Mouse (Mus musculus): Measurements from ENCODE around the gene Card11. TPM values are rescaled to one million over a fixed set of nuclear protein-coding genes. Genes with fewer than 3 reads are reported as not detected.

Gene Card11
- total RNA-seq, 1 experiment from 2014 or later = 3.9 TPM

DNA sequence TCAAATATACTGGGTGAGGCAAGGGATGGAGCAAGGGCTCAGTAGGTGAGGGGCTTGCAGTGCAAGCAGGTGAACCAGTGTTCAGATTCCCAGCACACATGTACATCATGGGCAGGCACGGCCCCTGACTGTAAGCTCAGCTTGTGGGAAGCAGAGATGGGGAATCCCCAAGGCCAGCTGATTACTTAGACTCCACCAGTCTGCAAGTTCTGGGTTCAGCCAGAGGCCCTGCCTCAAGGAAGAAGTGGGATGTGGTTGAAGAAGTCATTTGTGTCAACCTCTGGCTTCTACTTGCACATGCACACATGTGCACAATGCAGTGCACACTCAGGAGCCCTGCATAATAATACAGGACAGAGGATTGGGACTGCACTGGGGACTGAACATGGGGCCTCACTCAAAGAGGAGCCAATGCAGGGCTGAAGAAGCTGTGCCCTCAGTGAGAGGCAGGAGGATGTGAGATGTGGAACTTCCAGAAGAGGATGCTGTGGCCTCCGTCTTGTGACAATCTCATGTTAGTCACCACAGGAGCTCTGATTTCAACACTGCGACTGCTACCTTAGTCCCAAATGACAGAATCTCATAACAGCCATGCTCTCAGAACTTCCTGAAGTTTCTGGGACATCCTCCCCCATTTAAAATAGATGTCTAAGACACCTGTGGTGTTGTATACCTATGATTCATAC lies 3.8 kb upstream of the Card11 start:
- ATAC-seq (replicated peaks in 1 of 2; ENCODE audit: insufficient read depth in 1 of 2, low FRiP score in 2 of 2, low TSS enrichment in 1 of 2, low read depth in 1 of 2, poor library complexity in 2 of 2, severe bottlenecking in 2 of 2) = no peak

DNA sequence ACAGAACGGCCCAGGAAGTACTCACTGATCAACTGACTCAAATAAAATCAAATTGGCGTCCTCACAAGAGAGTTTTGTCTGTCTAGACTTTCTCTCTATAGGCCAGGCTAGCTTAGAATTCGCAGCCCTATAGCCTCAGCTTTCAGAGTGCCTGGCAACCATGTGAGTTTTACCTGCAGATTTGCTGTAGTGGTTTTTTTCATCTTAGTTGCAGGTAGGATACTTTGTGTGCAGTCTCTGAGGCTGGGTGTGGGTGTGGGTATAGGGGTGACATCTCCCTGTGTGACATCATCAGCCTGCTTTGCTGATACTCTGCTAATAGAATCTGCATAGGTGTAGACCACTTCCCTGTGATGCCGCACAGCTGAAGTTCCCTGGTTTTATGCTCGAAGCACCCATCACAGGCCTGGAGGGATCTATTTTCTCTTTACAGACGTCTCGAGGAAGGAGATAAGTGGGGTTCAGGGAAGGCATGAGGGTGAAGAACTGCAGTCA lies 1.2 kb downstream of the Card11 start:
- ATAC-seq (replicated peaks in 1 of 2; ENCODE audit: insufficient read depth in 1 of 2, low FRiP score in 2 of 2, low TSS enrichment in 1 of 2, low read depth in 1 of 2, poor library complexity in 2 of 2, severe bottlenecking in 2 of 2) = no peak

DNA sequence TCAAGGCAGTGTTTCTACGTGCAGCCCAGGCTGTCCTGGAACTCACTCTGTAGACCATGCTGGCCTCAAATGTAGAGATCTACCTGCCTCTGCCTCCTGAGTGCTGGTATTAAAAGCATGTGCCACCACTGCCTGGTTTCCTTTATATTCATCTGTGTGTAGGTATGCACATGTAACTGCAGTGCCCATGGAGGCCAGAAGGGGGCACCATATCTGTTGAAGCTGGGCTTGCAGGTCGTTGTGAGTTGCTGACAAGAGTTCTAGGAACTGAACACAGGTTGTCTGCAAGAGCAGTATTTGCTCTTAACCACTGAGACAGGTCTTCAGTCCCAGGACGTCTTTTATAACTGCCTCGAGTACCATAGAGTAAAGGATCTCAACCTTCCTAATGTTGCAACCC lies 2.6 kb downstream of the Card11 start:
- ATAC-seq (replicated peaks in 1 of 2; ENCODE audit: insufficient read depth in 1 of 2, low FRiP score in 2 of 2, low TSS enrichment in 1 of 2, low read depth in 1 of 2, poor library complexity in 2 of 2, severe bottlenecking in 2 of 2) = no peak

DNA sequence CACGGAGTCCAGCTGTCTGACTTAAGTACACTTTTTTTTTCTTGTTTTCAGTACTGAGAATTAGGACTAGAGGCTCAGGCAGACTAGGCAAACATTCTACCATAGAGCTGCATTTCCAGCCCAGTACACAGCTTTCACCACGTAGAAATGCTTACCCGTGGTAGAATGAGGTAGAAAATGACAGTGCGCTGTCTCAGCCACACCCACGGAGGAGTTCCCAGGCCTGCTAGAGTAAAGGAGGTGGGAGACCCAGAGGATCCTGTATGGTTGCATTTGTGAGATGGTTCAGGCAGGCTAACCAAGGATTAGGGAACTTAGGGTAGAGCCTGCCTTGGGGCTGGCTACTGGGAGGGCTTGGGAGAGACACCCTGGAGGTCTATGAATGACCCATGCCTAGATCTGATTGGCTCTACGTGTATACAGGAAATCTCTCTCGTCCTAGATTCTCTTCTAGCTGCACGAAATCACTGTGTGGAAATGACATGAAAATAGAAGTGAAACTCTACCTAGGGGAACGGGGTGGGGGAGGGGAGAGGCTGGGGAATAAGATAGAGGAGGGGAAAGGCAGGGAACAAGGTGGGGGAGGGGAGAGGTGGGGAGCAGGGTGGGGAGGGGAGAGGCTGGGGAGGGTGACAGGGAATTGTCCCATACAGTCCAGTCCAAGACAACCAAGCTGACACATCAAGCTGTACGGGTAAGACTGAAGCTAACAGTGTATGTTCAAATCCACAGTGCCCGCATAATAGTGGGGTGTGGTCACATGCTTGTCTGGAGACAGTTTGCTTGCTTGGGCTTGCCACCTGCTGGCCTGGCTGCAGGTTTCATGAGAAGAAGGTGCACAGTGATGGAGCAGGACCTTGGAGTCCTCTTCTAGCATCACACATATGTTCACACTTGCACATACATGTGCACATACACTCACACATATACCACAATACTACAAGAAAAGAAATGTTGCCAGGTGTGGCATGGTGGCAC lies 8.0 kb downstream of the Card11 start:
- ATAC-seq (replicated peaks in 1 of 2; ENCODE audit: insufficient read depth in 1 of 2, low FRiP score in 2 of 2, low TSS enrichment in 1 of 2, low read depth in 1 of 2, poor library complexity in 2 of 2, severe bottlenecking in 2 of 2) = 0 out of 4 replicates have a peak, but pooled peaks of 1 of the 2 experiments have one; percentile 46

DNA sequence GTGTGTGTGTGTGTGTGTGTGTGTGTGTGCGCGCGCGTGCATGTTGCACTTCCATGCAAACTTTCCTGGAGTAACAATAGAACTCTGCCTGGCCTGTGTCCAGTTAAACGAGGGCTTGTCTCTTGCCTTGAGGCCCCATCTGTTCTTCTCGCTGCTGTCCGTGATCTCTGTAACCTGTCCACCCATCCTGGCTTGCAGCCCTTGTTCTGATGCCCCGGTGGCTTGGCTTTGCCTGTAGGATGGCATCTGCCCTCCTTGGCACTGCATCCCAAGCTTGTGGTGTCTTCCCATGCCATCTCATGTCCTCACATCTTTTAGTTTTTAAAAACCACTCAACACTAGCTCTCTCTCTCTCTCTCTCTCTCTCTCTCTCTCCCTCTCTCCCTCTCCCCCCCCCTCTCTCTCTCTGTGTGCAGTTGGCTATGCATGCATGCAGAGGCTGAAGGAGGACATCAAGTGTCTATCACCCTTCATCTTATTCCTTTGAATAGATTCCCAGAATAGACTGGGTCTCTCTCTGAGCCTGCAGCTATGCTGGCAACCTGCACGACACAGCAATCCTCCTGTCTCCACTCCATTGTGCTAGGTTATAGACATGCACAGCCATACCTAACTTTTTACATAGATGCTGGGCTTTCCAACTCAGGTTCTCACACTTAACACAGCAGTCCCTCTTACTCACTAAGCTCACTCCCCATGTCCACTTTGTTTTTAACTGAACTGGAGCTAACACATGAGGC lies 14.9 kb downstream of the Card11 start:
- no peak for ATAC-seq (replicated peaks in 1 of 2; ENCODE audit: insufficient read depth in 1 of 2, low FRiP score in 2 of 2, low TSS enrichment in 1 of 2, low read depth in 1 of 2, poor library complexity in 2 of 2, severe bottlenecking in 2 of 2)

DNA sequence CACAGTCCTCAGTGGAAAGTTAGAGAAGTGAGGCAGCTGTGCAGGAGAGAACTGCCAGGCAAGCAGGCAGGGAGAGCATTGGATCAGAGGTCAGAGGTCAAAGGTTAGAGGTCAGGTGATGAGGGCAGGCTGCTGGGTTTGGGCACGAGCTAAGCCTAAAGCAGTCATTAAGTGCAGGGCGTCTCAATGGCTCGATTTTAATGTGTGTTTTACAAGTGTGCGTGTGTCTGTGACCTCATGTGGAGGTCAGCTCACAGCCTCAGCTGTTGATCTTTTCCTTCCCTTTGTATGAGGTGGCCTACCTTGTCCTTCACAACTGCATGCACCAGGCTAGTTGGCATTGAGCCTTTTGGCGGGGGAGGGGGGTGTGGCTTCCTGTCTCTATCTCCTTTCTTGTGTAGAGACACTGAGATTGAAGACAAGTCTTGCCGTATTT lies 19.0 kb downstream of the Card11 start:
- no peak for ATAC-seq (replicated peaks in 1 of 2; ENCODE audit: insufficient read depth in 1 of 2, low FRiP score in 2 of 2, low TSS enrichment in 1 of 2, low read depth in 1 of 2, poor library complexity in 2 of 2, severe bottlenecking in 2 of 2)

DNA sequence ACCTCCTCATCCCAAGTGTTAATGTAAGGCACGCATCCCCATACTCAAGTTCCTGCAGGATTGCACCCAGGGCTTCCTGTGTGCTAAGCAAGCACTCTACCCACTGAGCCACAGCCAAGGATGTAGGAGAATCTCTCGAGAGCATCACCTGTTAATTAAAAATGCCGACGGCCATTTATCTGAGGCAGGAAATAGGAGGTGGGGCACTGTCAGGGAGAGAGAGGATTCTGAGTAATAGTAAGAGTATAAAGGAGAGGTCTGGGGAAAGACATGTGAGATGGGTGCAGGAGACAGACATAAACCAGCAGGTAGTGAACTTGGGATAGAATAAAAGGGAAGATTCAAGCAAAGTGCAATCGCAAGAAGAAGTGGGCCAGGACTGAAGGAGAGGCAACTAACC lies 19.6 kb downstream of the Card11 start:
- no peak for ATAC-seq (replicated peaks in 1 of 2; ENCODE audit: insufficient read depth in 1 of 2, low FRiP score in 2 of 2, low TSS enrichment in 1 of 2, low read depth in 1 of 2, poor library complexity in 2 of 2, severe bottlenecking in 2 of 2)

DNA sequence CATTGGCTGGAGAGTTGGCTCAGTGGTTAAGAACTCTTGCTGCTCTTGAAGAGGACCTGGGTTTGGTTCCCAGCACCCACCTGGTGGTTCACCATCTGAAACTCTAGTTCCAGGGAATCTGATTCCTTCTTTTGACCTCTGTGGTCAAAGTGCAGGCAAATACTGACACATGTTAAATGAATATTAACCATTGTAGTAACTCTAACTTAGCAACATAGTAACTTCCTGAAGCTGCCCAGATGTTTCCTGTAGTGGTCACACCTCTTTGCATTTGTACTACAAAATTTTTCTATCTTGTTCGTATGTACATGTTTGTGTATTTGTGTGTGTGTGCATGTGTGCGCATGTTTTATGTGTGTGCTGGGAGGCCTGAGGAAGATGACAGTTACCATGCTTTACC lies 20.3 kb downstream of the Card11 start:
- ATAC-seq (replicated peaks in 1 of 2; ENCODE audit: insufficient read depth in 1 of 2, low FRiP score in 2 of 2, low TSS enrichment in 1 of 2, low read depth in 1 of 2, poor library complexity in 2 of 2, severe bottlenecking in 2 of 2) = peak; percentile 60 to 62

DNA sequence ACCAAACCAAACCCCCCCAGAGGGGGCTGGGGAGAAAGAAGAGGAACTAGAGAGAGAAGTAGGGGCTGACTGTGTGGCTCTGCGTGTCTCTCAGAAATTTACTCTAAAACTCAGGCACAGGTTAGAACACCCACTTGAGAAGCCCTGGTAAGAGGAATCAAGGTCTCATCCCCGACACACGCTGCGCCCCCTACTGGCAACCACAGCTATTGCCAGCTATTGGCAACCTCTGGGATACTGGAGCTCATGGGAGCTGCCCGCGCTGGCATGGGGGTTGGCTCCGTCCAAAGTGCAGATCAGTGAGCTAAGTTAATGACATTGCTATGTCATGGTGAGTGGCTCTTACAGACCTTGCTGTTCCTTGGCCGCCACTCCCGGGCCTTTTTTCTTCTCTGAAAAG lies 37.4 kb downstream of the Card11 start:
- peak; percentile 39 to 54 for ATAC-seq (replicated peaks in 1 of 2; ENCODE audit: insufficient read depth in 1 of 2, low FRiP score in 2 of 2, low TSS enrichment in 1 of 2, low read depth in 1 of 2, poor library complexity in 2 of 2, severe bottlenecking in 2 of 2)

DNA sequence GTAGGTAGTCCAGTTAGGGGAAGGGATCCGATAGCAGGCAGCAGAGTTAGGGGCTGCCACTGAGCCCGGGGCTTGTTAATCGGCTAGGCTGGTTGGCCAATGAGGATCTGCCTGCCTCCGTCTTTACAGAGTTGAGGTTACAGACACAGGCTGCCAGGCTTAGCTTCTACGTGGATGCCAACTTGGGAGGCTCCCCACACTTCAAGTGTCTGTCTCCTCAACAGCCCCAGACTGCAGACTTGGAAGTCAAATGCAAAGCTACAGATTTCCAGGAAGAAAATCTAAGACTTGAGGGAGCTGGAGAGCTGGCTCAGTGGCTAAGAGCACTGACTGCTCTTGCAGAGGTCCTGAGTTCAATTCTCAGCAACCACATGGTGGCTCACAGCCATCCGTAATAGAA lies 39.6 kb downstream of the Card11 start:
- no peak for ATAC-seq (replicated peaks in 1 of 2; ENCODE audit: insufficient read depth in 1 of 2, low FRiP score in 2 of 2, low TSS enrichment in 1 of 2, low read depth in 1 of 2, poor library complexity in 2 of 2, severe bottlenecking in 2 of 2)

DNA sequence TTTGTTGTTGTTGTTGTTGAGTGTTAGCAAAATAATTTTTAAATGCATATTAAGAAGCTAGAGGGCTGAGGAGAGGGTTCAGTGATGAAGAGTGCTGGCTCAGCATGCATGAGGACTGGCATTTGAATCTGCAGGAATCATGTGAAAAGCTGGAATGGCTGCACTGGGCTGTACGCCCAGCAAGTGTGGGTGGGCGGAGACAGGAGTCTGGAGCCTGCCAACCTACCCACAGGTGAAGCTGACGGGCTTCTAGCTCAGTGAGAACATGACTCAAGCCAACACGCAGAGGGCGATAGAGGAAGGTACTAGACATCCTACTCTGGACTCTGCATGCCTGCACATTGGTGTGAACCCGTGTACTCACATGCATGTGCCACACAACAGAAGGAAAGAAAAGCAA lies 41.2 kb downstream of the Card11 start:
- no peak for ATAC-seq (replicated peaks in 1 of 2; ENCODE audit: insufficient read depth in 1 of 2, low FRiP score in 2 of 2, low TSS enrichment in 1 of 2, low read depth in 1 of 2, poor library complexity in 2 of 2, severe bottlenecking in 2 of 2)

DNA sequence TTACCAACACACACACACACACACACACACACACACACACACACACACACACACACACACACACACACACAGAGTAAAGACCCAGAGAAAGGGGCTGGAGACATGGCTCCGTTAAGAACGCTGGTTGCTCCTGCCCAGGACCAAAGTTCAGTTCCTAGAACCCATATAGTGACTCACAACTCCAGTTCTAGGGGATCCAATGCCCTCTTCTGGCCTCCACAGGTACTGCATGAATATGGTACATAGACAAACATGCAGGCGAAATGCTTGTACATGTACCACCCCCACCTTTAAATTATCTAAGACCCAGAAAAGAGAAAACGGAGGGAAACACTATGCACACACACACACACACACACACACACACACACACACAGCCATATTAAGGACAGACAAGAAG lies 43.3 kb downstream of the Card11 start:
- no peak for ATAC-seq (replicated peaks in 1 of 2; ENCODE audit: insufficient read depth in 1 of 2, low FRiP score in 2 of 2, low TSS enrichment in 1 of 2, low read depth in 1 of 2, poor library complexity in 2 of 2, severe bottlenecking in 2 of 2)

DNA sequence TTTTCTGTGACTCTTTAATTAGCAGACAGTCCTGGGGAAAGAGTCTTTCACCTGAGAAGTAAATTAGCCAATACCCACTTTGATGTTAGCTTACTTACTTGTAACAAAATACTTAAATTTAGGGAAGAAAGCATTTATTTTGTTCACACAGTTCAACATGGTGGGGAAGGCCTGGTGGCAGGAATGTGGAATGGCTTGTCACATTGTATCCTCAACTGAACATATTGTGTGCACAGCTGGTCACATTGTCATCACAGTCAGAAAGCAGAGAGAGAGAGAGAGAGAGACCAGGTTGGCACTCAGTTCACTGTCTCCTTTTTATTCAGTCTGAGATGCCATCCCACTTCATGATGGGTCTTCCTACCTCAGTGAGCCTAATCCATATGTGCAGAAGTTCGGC lies 44.7 kb downstream of the Card11 start:
- no peak for ATAC-seq (replicated peaks in 1 of 2; ENCODE audit: insufficient read depth in 1 of 2, low FRiP score in 2 of 2, low TSS enrichment in 1 of 2, low read depth in 1 of 2, poor library complexity in 2 of 2, severe bottlenecking in 2 of 2)

DNA sequence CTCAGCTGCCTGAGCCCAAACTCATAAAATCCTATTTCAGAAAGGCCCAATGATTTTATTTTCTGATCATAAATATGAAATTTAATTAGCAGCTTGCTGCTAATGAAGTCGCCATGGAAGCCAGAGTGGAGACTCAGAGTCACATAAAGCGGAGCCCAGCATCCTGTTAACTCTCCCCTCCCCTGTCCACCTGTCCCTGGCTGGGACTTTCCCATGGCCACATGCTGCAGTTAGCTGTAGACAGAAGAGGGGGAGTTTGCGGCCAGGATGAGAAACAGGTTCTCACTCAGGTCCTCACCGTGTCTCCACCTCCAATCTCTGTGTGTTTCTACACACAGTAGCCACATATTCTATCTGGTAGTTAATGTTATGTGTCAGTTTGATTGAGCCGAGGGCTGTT lies 48.6 kb downstream of the Card11 start:
- no peak for ATAC-seq (replicated peaks in 1 of 2; ENCODE audit: insufficient read depth in 1 of 2, low FRiP score in 2 of 2, low TSS enrichment in 1 of 2, low read depth in 1 of 2, poor library complexity in 2 of 2, severe bottlenecking in 2 of 2)

DNA sequence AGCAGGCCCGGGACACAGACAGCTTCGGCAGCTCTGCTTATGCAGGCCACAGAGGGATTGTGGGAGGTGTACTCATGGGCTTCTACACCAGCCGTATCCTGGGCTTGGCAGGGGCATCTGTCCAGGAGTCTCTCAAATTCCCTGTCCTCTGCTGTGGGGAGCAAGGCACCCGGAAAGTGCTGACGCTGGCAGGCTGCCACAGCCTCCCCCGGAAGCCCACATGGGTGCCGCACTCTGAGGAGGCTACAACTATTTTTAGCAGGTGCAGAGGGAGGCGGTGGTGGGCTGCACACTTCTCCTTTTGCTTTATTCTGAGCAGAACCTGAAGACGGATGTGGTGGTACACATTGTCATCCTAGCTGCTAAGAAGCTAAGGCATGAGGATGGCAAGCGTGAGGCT lies 52.4 kb downstream of the Card11 start:
- peak; percentile 86 to 93 for ATAC-seq (replicated peaks in 1 of 2; ENCODE audit: insufficient read depth in 1 of 2, low FRiP score in 2 of 2, low TSS enrichment in 1 of 2, low read depth in 1 of 2, poor library complexity in 2 of 2, severe bottlenecking in 2 of 2)

DNA sequence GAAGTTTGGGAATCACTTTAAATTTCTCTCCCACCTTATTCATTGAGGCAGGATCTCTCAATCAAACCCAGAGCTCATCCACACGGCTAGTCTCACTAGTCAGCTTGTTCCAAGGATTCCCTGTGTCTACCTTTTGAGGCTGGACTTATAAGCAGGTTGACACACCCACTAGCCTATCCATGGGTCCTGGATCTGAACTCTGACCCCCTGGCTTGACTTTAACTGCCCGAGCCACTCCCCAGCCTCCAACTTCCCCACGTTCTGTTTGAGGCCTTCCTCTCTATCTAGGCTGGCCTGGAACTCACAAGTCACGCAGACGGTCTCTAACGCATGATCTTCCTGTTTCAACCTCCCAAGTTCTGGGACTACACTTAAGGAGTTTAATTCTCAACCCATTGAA lies 54.3 kb downstream of the Card11 start:
- no peak for ATAC-seq (replicated peaks in 1 of 2; ENCODE audit: insufficient read depth in 1 of 2, low FRiP score in 2 of 2, low TSS enrichment in 1 of 2, low read depth in 1 of 2, poor library complexity in 2 of 2, severe bottlenecking in 2 of 2)

DNA sequence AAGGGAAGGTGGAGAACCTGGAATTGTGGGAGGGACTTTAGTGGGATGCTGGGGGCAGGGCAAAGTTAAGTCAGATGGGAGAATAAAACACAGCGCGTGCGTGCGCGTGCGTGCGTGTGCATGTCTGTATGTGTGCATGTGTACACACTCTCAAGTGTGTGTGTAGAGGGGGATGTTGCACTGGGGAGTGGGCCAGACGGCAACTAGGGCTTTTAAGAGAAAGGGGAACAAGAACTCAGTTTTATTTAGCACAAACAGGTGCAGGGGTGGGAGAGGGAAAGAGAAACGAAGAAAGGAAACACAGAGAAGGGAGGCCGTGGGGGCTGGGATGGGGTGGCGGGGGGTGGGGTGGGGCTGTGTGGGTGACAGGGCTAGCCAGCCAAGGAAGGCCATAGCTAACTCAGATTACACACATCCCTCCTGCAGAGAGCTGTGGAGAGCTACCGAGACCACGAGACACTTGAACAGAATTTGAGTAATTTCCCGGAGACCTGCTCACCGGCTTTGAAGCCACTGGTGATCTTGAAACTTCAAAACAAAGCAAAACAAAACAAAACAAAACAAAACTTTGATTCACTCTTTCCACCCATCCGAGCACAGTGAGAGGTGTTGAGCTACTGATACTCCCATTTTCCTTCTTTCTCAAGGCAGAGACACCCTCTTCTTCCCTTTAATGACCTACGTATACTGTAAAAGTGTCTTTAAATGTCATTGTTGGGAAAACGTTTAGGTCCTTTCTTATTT lies 55.8 kb downstream of the Card11 start:
- ATAC-seq (replicated peaks in 1 of 2; ENCODE audit: insufficient read depth in 1 of 2, low FRiP score in 2 of 2, low TSS enrichment in 1 of 2, low read depth in 1 of 2, poor library complexity in 2 of 2, severe bottlenecking in 2 of 2) = peak; percentile 17 to 29; a peak in 1 of 4 replicates

Data from hematopoietic stem cell, adult 5-6 weeks (primary cell).